Mouse (Mus musculus) heart, embryonic 12.5 days (tissue): ENCODE measurements around the gene Vapa. TPM values are rescaled to one million over a fixed set of nuclear protein-coding genes. Genes with fewer than 3 reads are reported as not detected.
"Not testable (repeated sequence)": the region's sequence is repeated elsewhere in the genome, so short reads cannot be mapped to it uniquely, and the experiment has no call there.

Experiments used
- ATAC-seq: fragments of 200-750 bp; cut with Nextera tagmentation; 2 replicates; pipeline ENCODE4 v1.8.0; 2017; ENCODE audit warnings: moderate TSS enrichment, moderate library complexity; ENCODE audit not compliant: insufficient number of reproducible peaks, low FRiP score
- H3K27ac ChIP-seq: fragments of 300-500 bp; sonication (generic); 2 replicates; pipeline ENCODE4 v1.5.1; 2016; ENCODE audit warnings: mild to moderate bottlenecking, moderate library complexity; ENCODE audit not compliant: poor library complexity, severe bottlenecking
- H3K27me3 ChIP-seq: fragments of 300-500 bp; sonication (generic); replicated peaks from 2 replicates; pipeline ENCODE4 v1.6.1; 2016; ENCODE audit warnings: mild to moderate bottlenecking, moderate library complexity
- H3K36me3 ChIP-seq: fragments of 300-500 bp; sonication (generic); 2 replicates; pipeline ENCODE4 v1.6.1; 2016; ENCODE audit warnings: mild to moderate bottlenecking, moderate library complexity
- H3K4me1 ChIP-seq: fragments of 300-500 bp; sonication (generic); replicated peaks from 2 replicates; pipeline ENCODE4 v1.6.1; 2016; ENCODE audit warnings: mild to moderate bottlenecking
- H3K4me2 ChIP-seq: fragments of 300-500 bp; sonication (generic); 2 replicates; pipeline ENCODE4 v1.6.1; 2016; ENCODE audit warnings: mild to moderate bottlenecking, moderate library complexity
- H3K4me3 ChIP-seq: fragments of 300-500 bp; sonication (generic); 2 replicates; pipeline ENCODE4 v1.5.1; 2016; ENCODE audit warnings: mild to moderate bottlenecking
- H3K9ac ChIP-seq: fragments of 300-500 bp; sonication (generic); 2 replicates; pipeline ENCODE4 v1.6.1; 2016; ENCODE audit warnings: mild to moderate bottlenecking, moderate library complexity
- H3K9me3 ChIP-seq: fragments of 300-500 bp; sonication (generic); replicated peaks from 2 replicates; pipeline ENCODE4 v1.6.1; 2016; ENCODE audit warnings: mild to moderate bottlenecking, moderate library complexity
- WGBS: fragments of 180-500 bp; shearing (Covaris S2); methylation state at CpG from one replicate; pipeline ENCODE4 v1.1.7; 2016; 5-methylcytosine and 5-hydroxymethylcytosine counted together
- polyA plus RNA-seq: library from polyadenylated mRNA; unstranded; fragments of >200 nt; fragmentation: Nextera tagmentation; extraction: Ambion mirVana; gene quantifications from 2 replicates; pipeline ENCODE4 v1.2.1, GENCODE M21; 2016

The Vapa gene
- polyA plus RNA-seq, 1 experiment from 2014 or later, result 186 TPM

DNA sequence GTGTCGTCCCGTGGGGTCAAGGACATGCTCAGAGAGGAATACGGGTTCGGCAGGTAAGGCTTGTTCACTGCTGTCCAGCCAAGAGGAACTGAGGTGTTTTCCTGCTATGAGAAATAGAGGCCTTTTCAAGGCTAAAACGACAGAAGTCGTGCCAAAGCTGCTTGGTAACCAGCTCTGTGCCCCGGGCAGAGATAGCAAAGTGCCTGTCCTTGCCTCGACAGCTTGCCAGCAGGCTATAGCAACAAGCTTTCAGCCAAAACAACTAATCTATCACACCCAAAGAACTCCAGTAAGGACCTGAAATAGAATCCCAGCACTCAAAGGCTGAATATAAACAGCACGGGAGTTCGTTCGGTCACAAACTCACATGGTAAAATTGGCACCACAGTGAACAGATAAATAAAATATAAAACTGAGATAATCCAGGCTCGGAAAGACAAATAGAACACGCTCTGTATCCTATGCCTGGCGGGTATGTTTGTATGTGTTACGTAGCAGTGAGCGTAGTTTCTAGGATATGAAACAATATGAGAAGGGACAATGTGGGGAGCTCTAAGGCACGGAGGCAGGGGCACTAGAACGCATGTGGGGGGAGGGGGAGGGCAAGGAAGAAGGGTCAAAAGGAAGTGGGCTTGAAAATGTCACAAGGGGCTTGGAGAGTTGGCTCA, 64.5 kb downstream of the Vapa start:
- Histone ChIP-seq H3K9me3 (no peaks in the 10 kb centered on the region), H3K27ac (no peak overlapping the region), H3K4me3 (no peak overlapping the region), H3K4me1 (peaks cover 3% of the 10 kb centered on the region), H3K27me3 (no peaks in the 10 kb centered on the region), H3K9ac (no peak overlapping the region), H3K4me2 (no peak overlapping the region), H3K36me3 (no peaks in the 10 kb centered on the region)
- ATAC-seq, result no peak
- WGBS, result 61% methylated on average over 18 of the region's 18 CpGs

DNA sequence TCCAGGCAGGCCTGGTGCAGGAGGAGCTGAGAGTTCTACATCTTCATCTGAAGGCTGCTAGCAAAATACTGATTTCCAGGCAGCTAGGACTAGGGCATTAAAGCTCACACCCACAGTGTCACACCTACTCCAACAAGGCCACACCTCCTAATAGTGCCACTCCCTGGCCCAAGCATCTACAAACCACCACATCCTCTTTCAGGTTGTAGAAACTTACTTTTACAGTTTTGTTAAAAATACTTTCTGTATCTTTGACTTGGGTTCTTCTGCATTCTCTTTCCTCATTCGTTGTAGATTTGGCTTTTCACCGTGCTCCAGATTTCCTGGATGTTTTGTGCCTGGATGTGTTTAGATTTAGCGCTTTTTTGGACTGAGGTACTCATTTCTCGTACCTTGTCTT, 67.1 kb downstream of the Vapa start:
- H3K27me3 ChIP-seq, ATAC-seq, H3K9ac ChIP-seq: not testable (repeated sequence)

GRCm38 (mm10) chr17:65540441-65541272, 72.7 kb downstream of the Vapa start, which contains the start of gene Tmem232:
TSS of gene Tmem232 (minus strand) at chr17:65540782.
- peak within 1 kb of the TSS; percentile 42 for H3K4me3 ChIP-seq
- no peaks in the 10 kb centered on the region for H3K36me3 ChIP-seq
- no peaks in the 10 kb centered on the region for H3K27me3 ChIP-seq
- no peaks in the 10 kb centered on the region for H3K9me3 ChIP-seq
- no peak within 1 kb of the TSS for H3K27ac ChIP-seq
- ATAC-seq, result no peak
- 16% methylated on average over 26 of the region's 26 CpGs for WGBS
- H3K4me2 ChIP-seq, result peak within 1 kb of the TSS; percentile 69
- no peak within 1 kb of the TSS for H3K9ac ChIP-seq
- 0 out of 2 replicates have a peak, but pooled peaks cover 3% of the 10 kb centered on the region for H3K4me1 ChIP-seq

More for the DNA sequence above, 67.1 kb downstream of the Vapa start:
- H3K4me1 ChIP-seq, H3K4me3 ChIP-seq, H3K27ac ChIP-seq, H3K4me2 ChIP-seq, H3K9me3 ChIP-seq, H3K36me3 ChIP-seq: not testable (repeated sequence)
- WGBS, result 82% methylated on average over 4 of the region's 4 CpGs

DNA sequence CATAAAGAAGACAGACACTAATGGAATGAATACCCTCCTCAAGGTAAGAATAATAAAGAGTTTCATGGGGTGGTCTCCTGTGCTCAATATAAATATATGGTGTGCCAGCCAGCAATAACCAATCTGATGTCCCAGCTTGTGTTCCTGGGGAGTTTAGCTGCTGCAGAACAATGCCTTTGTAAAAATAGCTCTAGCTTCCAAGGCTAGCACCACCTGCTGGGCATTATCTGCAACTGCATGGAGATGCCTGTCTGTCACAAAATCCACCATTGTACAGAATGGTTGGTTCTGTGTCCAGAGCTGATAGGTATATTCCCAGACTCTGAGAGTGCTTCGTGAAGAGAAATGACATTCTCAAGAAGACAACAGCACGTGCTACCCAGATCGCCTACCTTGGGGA, 77.2 kb downstream of the Vapa start:
- WGBS, result 20% methylated on average over 3 of the region's 3 CpGs
- no peak overlapping the region for H3K27ac ChIP-seq
- no peak overlapping the region for H3K4me2 ChIP-seq
- no peak for ATAC-seq
- no peaks in the 10 kb centered on the region for H3K36me3 ChIP-seq
- H3K9ac ChIP-seq, result no peak overlapping the region
- no peak overlapping the region for H3K4me3 ChIP-seq
- 0 out of 2 replicates have a peak, but pooled peaks cover 2% of the 10 kb centered on the region for H3K9me3 ChIP-seq
- 0 out of 2 replicates have a peak, but pooled peaks cover 3% of the 10 kb centered on the region for H3K4me1 ChIP-seq
- H3K27me3 ChIP-seq, result no peaks in the 10 kb centered on the region

DNA sequence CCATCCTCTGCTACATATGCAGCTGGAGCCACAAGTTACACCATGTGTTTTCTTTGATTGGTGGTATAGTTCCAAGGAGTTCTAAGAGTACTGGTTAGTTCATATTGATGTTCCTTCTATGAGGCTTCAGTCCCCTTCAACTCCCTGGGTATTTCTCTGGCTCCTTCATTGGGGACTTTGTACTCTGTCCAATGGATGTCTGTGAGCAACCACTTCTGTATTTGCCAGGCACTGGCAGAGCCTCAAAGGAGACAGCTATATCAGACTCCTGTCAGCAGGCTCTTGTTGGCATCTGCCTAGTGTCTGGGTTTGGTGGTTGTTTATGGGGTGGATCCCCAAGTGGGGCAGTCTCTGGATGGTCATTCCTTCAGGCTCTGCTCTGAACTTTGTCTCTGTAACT, 81.0 kb downstream of the Vapa start:
- H3K36me3 ChIP-seq, H3K27me3 ChIP-seq, H3K4me3 ChIP-seq, ATAC-seq, H3K9me3 ChIP-seq, H3K27ac ChIP-seq, H3K9ac ChIP-seq, H3K4me1 ChIP-seq, H3K4me2 ChIP-seq: not testable (repeated sequence)

Other genes with a start within 250 kb of the Vapa start
- gene Tmem232, start 72.8 kb downstream of the Vapa start, polyA plus RNA-seq, result 0.17 TPM in 1 of 2 replicates, not detected in the other
- gene Txndc2, start 28.6 kb upstream of the Vapa start, polyA plus RNA-seq, result 0.10 TPM in 1 of 2 replicates, not detected in the other
- 31.2 and 33.4 TPM in 2 replicates for gene Rab31, start 159.2 kb upstream of the Vapa start, polyA plus RNA-seq
- 33.5 and 37.5 TPM in 2 replicates for gene Ppp4r1, start 169.0 kb upstream of the Vapa start, polyA plus RNA-seq